Mouse (Mus musculus) heart, embryonic 10.5 days (tissue): ENCODE measurements around the gene Plagl1. TPM values are rescaled to one million over a fixed set of nuclear protein-coding genes. Genes with fewer than 3 reads are reported as not detected.
"Not testable (repeated sequence)": the region's sequence is repeated elsewhere in the genome, so short reads cannot be mapped to it uniquely, and the experiment has no call there.

Experiments used
- DNase-seq: peaks from one replicate; pipeline ENCODE4 v3.0.0-alpha.2; 2017; ENCODE audit warnings: low spot score
- H3K27ac ChIP-seq: fragments of 300-500 bp; sonication (generic); 2 replicates; pipeline ENCODE4 v1.5.1; 2016; ENCODE audit warnings: mild to moderate bottlenecking
- H3K27me3 ChIP-seq: fragments of 300-500 bp; sonication (generic); 2 replicates; pipeline ENCODE4 v1.6.1; 2016; ENCODE audit warnings: mild to moderate bottlenecking; ENCODE audit not compliant: poor library complexity, insufficient read depth, severe bottlenecking
- H3K36me3 ChIP-seq: fragments of 300-500 bp; sonication (generic); 2 replicates; pipeline ENCODE4 v1.6.1; 2016; ENCODE audit warnings: mild to moderate bottlenecking, moderate library complexity
- H3K4me1 ChIP-seq: fragments of 300-500 bp; sonication (generic); 2 replicates; pipeline ENCODE4 v1.6.1; 2016; ENCODE audit warnings: mild to moderate bottlenecking
- H3K4me3 ChIP-seq: fragments of 300-500 bp; sonication (generic); 2 replicates; pipeline ENCODE4 v1.5.1; 2016; ENCODE audit warnings: mild to moderate bottlenecking, moderate library complexity
- H3K9me3 ChIP-seq: fragments of 300-500 bp; sonication (generic); 2 replicates; pipeline ENCODE4 v1.6.1; 2016; ENCODE audit warnings: mild to moderate bottlenecking, moderate library complexity
- WGBS: fragments of 180-500 bp; shearing (Covaris S2); methylation state at CpG from one replicate; pipeline ENCODE4 v1.1.7; 2016; 5-methylcytosine and 5-hydroxymethylcytosine counted together
- polyA plus RNA-seq: library from polyadenylated mRNA; unstranded; fragments of >200 nt; fragmentation: Nextera tagmentation; extraction: Ambion mirVana; gene quantifications from 2 replicates; pipeline ENCODE4 v1.2.1, GENCODE M21; 2016

Gene Plagl1
- polyA plus RNA-seq = 206 and 245 TPM in 2 replicates

DNA sequence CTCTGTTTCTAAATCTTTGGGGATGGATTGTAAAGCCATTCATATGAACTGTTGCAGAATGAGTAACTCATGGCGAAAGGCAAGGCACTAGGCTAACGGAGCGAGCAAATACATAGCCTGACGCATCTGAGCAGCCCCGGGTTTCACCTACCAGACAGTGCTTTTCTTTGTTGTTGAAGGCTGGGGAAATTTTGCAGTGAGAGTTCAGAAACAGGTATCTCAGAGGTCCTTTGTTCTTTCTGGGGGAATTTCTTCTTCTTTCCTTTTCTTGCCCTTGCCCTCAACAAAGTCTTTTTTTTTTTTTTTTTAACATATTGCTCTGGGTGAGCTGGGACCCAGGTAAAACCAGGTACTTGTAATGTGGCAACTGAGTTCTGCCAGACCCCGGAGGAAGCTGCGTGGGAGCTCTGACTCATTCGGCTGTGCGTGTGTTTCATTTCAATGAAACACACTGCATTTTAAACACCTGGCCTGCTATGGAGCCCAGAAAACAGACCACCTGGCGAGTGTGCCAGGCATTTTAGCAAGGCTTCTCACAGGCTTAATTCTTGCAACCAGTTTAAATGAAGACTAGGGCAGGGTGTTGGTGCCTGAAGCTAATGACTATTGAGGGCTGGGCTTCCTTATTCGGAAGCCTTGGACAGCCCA is at the start of gene Plagl1:
Gene Plagl1 (plus strand): TSS at position 484 of the 648 bp plus-strand sequence.
- H3K36me3 ChIP-seq = no peaks in the 10 kb centered on the region
- peak within 1 kb of the TSS; percentile 83 for H3K27ac ChIP-seq
- peak; percentile 66 for DNase-seq
- peaks cover 12% of the 10 kb centered on the region for H3K4me1 ChIP-seq
- peaks cover 41% of the 10 kb centered on the region for H3K27me3 ChIP-seq
- WGBS = 51% methylated on average over 11 of the region's 11 CpGs
- peak within 1 kb of the TSS; percentile 62 for H3K4me3 ChIP-seq
- no peaks in the 10 kb centered on the region for H3K9me3 ChIP-seq

DNA sequence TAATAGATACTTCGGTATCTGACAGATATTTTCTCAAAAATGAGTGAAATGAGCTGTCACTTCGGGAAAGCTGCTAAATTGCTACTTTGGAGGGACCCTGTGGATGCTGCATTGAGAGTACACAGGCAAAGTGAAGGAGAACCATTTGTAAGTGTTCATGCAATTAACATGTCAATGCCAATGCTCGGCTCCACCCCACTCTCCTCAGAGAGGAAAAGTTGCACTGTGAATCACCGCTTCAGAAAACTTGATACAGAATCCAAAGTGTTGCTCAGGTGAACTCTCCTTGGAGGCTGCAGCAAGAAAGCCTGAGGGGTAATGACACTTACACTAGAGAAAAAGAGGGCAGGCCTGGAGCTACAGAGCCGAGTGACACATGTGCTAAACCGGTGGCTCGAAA is 46.3 kb upstream of the Plagl1 start:
- H3K27ac ChIP-seq = no peak overlapping the region
- no peak for DNase-seq
- H3K9me3 ChIP-seq = no peaks in the 10 kb centered on the region
- H3K4me1 ChIP-seq = peaks cover 16% of the 10 kb centered on the region
- no peaks in the 10 kb centered on the region for H3K27me3 ChIP-seq
- H3K36me3 ChIP-seq = peaks cover 12% of the 10 kb centered on the region; the same call in 1 of the 2 replicates
- WGBS = 75% methylated on average over 7 of the region's 7 CpGs
- H3K4me3 ChIP-seq = no peak overlapping the region

DNA sequence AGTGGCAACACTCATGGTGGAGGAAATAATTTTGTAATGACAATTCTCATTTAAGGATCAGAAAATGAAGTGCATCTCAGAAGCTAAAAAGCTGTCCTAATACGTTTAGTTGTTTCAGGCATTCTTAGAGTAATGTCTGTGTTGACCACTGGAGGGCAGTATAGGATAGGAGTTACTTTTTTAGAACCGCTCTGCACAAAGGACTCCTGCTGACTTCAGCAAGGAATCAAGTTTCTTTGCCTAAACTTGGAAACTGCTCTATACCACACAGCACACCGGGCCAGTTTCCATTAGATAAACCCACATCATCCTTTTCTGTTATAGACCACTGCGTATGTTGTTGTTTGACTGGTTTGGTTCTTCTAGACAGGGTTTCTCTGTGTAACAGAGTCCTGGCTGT is 43.7 kb upstream of the Plagl1 start:
- no peak overlapping the region for H3K27ac ChIP-seq
- DNase-seq = no peak
- H3K36me3 ChIP-seq = 0 out of 2 replicates have a peak, but pooled peaks cover 2% of the 10 kb centered on the region
- no peaks in the 10 kb centered on the region for H3K27me3 ChIP-seq
- H3K9me3 ChIP-seq = no peaks in the 10 kb centered on the region
- H3K4me3 ChIP-seq = no peak overlapping the region
- H3K4me1 ChIP-seq = peaks cover 4% of the 10 kb centered on the region; the same call in 1 of the 2 replicates
- 28% methylated on average over 4 of the region's 4 CpGs for WGBS

DNA sequence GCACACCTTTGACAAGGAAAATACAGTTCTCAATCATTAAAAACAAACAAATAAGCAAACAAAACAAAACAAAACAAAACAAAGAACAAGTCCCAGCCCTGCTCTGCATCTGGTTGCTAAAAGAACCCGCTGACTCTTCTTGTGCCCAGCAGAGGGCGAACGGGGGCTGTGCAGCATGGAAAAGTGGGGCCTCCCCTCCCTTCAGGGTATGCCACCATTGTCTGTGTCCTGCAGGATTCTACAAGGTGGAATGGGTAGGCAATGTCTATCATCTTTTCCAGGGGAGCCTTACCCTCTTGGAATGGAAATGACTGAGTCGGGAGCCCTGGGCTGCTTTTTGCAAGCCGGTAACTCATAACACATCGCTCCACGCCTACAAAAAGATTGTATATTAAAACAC is 41.8 kb upstream of the Plagl1 start:
- Histone ChIP-seq H3K4me3 (no peak overlapping the region), H3K4me1 (peaks cover 16% of the 10 kb centered on the region), H3K27me3 (no peaks in the 10 kb centered on the region), H3K27ac (peak overlapping the region; percentile 57), H3K9me3 (no peaks in the 10 kb centered on the region), H3K36me3 (no peaks in the 10 kb centered on the region)
- peak; percentile 71 for DNase-seq
- 55% methylated on average over 7 of the region's 7 CpGs for WGBS

DNA sequence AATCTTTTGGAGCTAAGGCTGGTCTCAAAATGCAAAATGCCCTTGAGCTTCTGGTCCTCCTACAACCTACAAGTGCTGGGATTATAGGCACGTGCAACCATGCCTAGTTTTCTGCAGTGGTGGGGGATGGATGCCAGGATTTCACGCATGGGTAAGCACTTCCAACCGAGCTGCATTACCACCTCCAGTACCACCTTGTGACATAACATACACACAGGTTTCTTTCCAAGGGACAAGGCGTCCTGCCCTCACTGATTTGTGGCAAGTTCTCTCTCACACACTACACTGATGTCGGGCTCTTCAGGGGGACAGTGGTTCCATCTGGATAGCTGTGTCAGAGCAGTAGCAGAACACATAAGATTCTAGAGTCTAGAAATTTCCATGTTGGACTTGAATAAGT is 41.3 kb upstream of the Plagl1 start:
- no peaks in the 10 kb centered on the region for H3K36me3 ChIP-seq
- no peak overlapping the region for H3K4me3 ChIP-seq
- peaks cover 16% of the 10 kb centered on the region for H3K4me1 ChIP-seq
- H3K9me3 ChIP-seq = no peaks in the 10 kb centered on the region
- DNase-seq = peak; percentile 45
- no peaks in the 10 kb centered on the region for H3K27me3 ChIP-seq
- no peak overlapping the region for H3K27ac ChIP-seq
- WGBS = 76% methylated on average over 5 of the region's 5 CpGs

DNA sequence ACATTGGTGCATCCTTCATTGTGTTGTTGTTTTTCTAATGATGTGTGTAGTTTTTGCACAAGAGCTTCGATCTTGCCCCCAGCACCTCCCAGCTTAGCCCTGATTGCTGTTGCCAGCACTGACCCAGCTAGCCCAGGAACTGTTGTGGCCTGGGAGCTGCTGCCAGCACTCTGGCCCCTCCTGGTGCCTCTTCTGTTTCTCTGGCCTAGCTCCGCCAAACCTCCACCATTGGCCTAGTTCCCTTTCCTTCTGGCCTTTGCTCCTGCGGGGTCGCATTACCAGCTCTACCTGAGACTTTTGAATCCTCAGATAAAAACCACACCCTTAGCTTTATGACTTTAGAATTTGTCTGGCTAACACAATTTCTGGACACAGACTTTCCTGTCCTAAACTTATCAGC is 38.2 kb upstream of the Plagl1 start:
- Histone ChIP-seq H3K4me3 (no peak overlapping the region), H3K27ac (peak overlapping the region; percentile 54), H3K36me3 (no peaks in the 10 kb centered on the region), H3K9me3 (no peaks in the 10 kb centered on the region), H3K4me1 (peaks cover 16% of the 10 kb centered on the region), H3K27me3 (no peaks in the 10 kb centered on the region)
- 88% methylated on average over 4 of the region's 4 CpGs for WGBS
- no peak for DNase-seq

DNA sequence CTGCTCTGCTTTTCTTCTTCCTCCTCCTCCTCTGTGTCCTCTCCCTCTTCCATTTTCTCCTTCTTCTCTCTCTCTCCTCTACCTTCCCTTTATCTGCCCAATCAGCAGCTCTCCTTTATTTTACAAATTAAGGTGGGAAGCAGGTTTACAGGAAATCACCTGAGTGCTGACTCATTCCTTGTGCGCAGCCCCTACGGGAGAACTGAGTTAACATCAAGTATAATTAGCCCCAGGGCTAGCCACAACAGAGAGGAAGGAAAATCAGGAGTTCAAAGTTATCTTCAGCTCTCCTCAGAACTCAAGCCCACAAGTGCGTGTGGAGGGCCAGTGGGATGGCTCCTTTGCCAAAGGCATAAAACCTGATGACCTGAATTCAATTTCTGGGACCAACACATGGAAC is 36.3 kb upstream of the Plagl1 start:
- not testable (repeated sequence) for H3K9me3 ChIP-seq, H3K27ac ChIP-seq, H3K36me3 ChIP-seq, H3K4me3 ChIP-seq, H3K27me3 ChIP-seq
- WGBS = 62% methylated on average over 3 of the region's 3 CpGs
- peaks cover 12% of the 10 kb centered on the region for H3K4me1 ChIP-seq
- peak; percentile 19 for DNase-seq

DNA sequence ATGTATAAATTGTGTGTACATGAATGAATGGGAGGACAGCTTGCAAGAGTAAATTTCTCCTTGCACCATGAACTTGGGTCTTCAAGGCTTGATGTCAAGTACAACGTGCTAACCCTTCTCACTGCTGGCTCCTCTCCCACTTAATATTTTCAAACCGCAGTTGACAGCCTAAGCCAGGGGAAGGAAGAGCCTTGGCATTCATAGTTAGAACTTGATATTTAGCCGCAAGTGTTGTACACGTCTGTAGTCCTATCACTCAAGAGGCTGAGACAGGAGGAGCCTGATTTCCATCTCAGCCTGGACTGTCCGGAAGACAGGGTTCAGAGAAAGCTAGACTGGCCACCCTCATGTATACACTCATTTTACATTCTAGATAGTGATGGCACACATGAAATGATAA is 32.6 kb upstream of the Plagl1 start:
- Histone ChIP-seq H3K27ac (no peak overlapping the region), H3K4me3 (no peak overlapping the region), H3K27me3 (no peaks in the 10 kb centered on the region), H3K36me3 (no peaks in the 10 kb centered on the region), H3K4me1 (peaks cover 2% of the 10 kb centered on the region), H3K9me3 (no peaks in the 10 kb centered on the region)
- DNase-seq = no peak
- WGBS = 81% methylated on average over 5 of the region's 5 CpGs

DNA sequence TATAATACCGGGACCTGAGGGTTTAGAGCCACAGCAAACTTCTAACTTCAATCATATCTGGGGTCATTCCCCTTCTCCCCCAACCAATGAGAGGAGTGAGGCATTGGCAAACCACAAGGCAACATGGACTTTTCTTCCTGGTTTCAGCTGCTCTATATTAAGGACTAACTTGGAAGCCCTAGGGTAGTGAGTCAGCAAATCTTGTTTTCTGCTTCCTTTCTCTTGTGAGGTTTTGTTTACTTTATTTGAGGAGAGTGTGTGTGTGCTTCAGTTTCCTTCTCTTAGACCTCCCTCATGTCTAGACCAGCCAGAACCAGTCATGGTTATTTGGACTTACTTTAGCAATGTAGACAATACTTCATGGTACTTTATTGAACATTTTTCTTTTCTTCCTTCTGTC is 32.1 kb upstream of the Plagl1 start:
- Histone ChIP-seq H3K36me3 (no peaks in the 10 kb centered on the region), H3K4me3 (no peak overlapping the region), H3K27ac (no peak overlapping the region), H3K4me1 (no peaks in the 10 kb centered on the region), H3K27me3 (no peaks in the 10 kb centered on the region), H3K9me3 (no peaks in the 10 kb centered on the region)
- 89% methylated on average over 1 of the region's 1 CpGs for WGBS
- no peak for DNase-seq

DNA sequence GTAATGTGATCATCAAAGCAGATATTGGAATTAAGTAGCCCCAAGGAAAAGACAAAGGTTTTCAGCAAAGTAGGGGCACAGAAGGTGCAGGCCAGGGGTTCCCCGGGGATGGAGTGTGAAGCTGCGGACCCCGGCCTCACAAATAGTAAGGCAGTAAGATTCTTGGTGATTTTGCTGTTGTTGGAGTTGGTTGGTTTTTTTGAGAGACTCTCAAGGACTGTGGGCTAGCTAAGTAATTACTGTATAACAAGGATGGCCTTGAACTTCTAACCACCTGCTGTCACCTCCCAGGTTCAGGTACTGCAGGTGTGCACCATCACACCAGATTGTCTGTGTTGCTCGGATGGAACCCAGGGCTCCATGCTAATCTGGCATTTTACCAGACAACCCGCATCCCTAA is 30.9 kb upstream of the Plagl1 start:
- Histone ChIP-seq H3K4me1 (no peaks in the 10 kb centered on the region), H3K4me3 (no peak overlapping the region), H3K27me3 (no peaks in the 10 kb centered on the region), H3K9me3 (no peaks in the 10 kb centered on the region), H3K27ac (no peak overlapping the region), H3K36me3 (no peaks in the 10 kb centered on the region)
- WGBS = 78% methylated on average over 5 of the region's 5 CpGs
- DNase-seq = peak; percentile 43

DNA sequence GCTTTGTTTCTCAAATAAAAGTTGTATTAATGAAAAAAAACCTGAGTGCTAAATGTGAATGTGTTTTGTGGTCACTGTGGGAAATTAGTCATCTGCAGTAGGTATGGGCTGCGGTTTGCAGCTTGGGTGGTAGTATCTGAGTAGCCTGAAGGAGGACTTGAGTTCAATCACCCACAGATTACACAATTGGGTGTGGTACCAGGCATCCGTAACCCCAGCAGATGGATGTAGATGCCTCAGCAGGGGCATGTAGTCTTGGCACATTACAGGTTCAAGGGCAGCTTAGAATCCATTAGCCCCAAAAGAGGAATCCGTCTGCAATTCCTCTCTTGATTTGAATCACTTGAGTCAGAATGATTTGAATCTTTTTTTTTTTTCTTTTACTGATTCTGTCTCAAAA is 25.0 kb upstream of the Plagl1 start:
- Histone ChIP-seq H3K9me3 (0 out of 2 replicates have a peak, but pooled peaks cover 2% of the 10 kb centered on the region), H3K4me3 (no peak overlapping the region), H3K27me3 (no peaks in the 10 kb centered on the region), H3K36me3 (no peaks in the 10 kb centered on the region), H3K4me1 (no peaks in the 10 kb centered on the region), H3K27ac (no peak overlapping the region)
- DNase-seq = no peak
- 80% methylated on average over 3 of the region's 3 CpGs for WGBS

DNA sequence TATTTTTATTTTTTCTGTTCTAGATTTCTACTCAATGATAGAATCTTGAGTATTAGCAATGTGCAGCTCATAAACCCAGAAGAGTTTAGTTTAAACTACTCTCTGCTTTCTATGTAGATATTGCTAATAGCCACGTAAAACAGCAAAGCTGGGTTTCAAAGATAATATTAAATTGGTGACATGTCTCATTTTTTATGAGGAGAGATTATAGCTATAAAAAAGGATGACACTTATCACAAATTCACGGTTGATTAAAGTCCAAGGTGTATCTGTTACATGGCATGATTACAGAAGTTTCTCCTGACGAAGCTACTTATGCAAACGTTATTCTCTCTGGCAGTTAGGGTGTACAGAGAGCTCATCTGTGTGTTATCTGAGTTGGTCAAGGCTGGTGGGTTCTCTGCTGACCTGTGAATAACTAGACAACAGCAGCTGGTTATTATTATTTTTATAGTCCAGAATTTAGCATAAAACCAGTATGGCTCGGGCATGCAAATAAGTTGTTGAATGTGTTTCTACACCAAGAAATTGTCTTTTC is 20.6 kb upstream of the Plagl1 start:
- no peak for DNase-seq
- no peak overlapping the region for H3K27ac ChIP-seq
- no peaks in the 10 kb centered on the region for H3K4me1 ChIP-seq
- H3K4me3 ChIP-seq = no peak overlapping the region
- 82% methylated on average over 5 of the region's 5 CpGs for WGBS
- no peaks in the 10 kb centered on the region for H3K27me3 ChIP-seq
- no peaks in the 10 kb centered on the region for H3K36me3 ChIP-seq
- H3K9me3 ChIP-seq = 0 out of 2 replicates have a peak, but pooled peaks cover 2% of the 10 kb centered on the region

DNA sequence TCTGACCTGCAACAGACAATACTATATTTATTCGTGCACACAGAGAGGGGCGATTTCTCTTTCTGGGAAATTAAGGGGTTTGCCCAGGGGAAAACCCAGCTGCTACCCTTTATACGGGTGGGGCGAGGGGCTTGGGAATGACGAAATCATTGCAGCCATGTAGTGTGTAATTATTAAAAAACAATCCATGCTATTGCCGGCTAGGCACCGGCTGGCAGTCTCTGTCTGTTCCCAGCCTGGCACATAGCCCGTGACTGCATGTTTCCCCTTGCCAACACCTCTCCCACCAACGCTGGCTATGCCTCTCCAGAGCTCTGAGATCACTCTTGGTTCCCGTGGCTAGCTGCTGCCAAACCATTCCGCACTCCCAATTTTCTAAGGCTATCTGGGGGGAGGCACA is 15.6 kb upstream of the Plagl1 start:
- WGBS = 87% methylated on average over 11 of the region's 11 CpGs
- H3K9me3 ChIP-seq = no peaks in the 10 kb centered on the region
- no peaks in the 10 kb centered on the region for H3K4me1 ChIP-seq
- H3K4me3 ChIP-seq = no peak overlapping the region
- H3K27ac ChIP-seq = no peak overlapping the region
- H3K36me3 ChIP-seq = no peaks in the 10 kb centered on the region
- H3K27me3 ChIP-seq = no peaks in the 10 kb centered on the region
- DNase-seq = peak; percentile 50

DNA sequence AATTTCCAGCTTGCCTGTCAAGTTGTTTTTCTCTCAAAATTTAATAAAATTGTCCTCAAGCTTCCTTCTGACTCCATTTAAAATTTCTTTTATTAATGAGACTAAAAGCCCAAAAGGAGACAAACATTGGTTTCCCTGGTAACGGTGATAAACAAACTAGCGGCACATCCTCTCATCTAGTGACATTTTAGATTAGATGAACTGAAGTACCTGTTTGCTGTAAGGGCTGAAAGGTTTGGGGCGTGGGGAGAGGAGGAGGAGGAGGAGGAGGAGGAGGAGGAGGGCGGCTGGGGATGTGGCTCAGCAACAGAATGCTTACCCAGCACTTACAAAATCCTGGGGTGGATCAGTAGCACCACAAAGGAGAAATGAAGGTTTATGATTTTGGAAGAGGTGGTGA is 12.5 kb upstream of the Plagl1 start:
- 42% methylated on average over 4 of the region's 4 CpGs for WGBS
- H3K36me3 ChIP-seq = no peaks in the 10 kb centered on the region
- H3K9me3 ChIP-seq = no peaks in the 10 kb centered on the region
- no peaks in the 10 kb centered on the region for H3K27me3 ChIP-seq
- H3K4me1 ChIP-seq = no peaks in the 10 kb centered on the region
- H3K4me3 ChIP-seq = no peak overlapping the region
- H3K27ac ChIP-seq = no peak overlapping the region
- DNase-seq = peak; percentile 74
